Mouse (Mus musculus) lung, embryonic 14.5 days (tissue): ENCODE measurements around the gene Tbc1d22a. TPM values are rescaled to one million over a fixed set of nuclear protein-coding genes. Genes with fewer than 3 reads are reported as not detected.

Source experiments
- ATAC-seq: fragments of 200-750 bp; cut with Nextera tagmentation; 2 replicates; pipeline ENCODE4 v1.8.0; 2017; ENCODE audit warnings: mild to moderate bottlenecking, moderate TSS enrichment, moderate library complexity; ENCODE audit not compliant: insufficient read depth
- DNase-seq: peaks from one replicate; pipeline ENCODE4 v3.0.0-alpha.2; 2015
- H3K27ac ChIP-seq: fragments of 300-500 bp; sonication (generic); 2 replicates; pipeline ENCODE4 v1.5.1; 2014; ENCODE audit warnings: low read depth, mild to moderate bottlenecking, moderate library complexity
- H3K27me3 ChIP-seq: fragments of 300-500 bp; sonication (generic); 2 replicates; pipeline ENCODE4 v1.6.1; 2014; ENCODE audit warnings: low read length, control low read depth; ENCODE audit not compliant: insufficient read depth
- H3K36me3 ChIP-seq: fragments of 300-500 bp; sonication (generic); 2 replicates; pipeline ENCODE4 v1.6.1; 2014; ENCODE audit warnings: control low read depth; ENCODE audit not compliant: insufficient read depth
- H3K4me1 ChIP-seq: fragments of 300-500 bp; sonication (generic); 2 replicates; pipeline ENCODE4 v1.6.1; 2014; ENCODE audit warnings: antibody characterized with exemption, control low read depth; ENCODE audit not compliant: insufficient read depth
- H3K4me2 ChIP-seq: fragments of 300-500 bp; sonication (generic); 2 replicates; pipeline ENCODE4 v1.6.1; 2014; ENCODE audit warnings: mild to moderate bottlenecking
- H3K4me3 ChIP-seq: fragments of 300-500 bp; sonication (generic); 2 replicates; pipeline ENCODE4 v1.5.1; 2014; ENCODE audit warnings: low read depth, low read length
- H3K9ac ChIP-seq: fragments of 300-500 bp; sonication (generic); 2 replicates; pipeline ENCODE4 v1.6.1; 2014
- H3K9me3 ChIP-seq: fragments of 300-500 bp; sonication (generic); 2 replicates; pipeline ENCODE4 v1.6.1; 2016; ENCODE audit warnings: low read depth, low read length, control low read depth
- CTCF ChIP-seq: IDR thresholded peaks from 2 replicates; pipeline ENCODE4 v1.5.1; 2016; ENCODE audit warnings: antibody characterized with exemption, low read depth
- WGBS: fragments of 180-500 bp; shearing (Covaris S2); extraction: QIAGEN DNeasy Blood & Tissue Kit; methylation state at CpG from one replicate; pipeline ENCODE4 v1.1.7; 2014; 5-methylcytosine and 5-hydroxymethylcytosine counted together
- polyA plus RNA-seq: library from polyadenylated mRNA; unstranded; fragments of >200 nt; fragmentation: Nextera tagmentation; extraction: Ambion mirVana; gene quantifications from 2 replicates; pipeline ENCODE4 v1.2.1, GENCODE M21; 2014

Tbc1d22a gene
- polyA plus RNA-seq, 1 experiment from 2014 or later, result 10.6 TPM

- DNase-seq (no peak), ATAC-seq (no peak)
- H3K27me3 ChIP-seq, result no peaks in the 10 kb centered on the region
- no peaks in the 10 kb centered on the region for H3K36me3 ChIP-seq
- no peaks in the 10 kb centered on the region for H3K4me1 ChIP-seq
- H3K9me3 ChIP-seq, result no peaks in the 10 kb centered on the region
- WGBS, result 46% methylated on average over 10 of the region's 10 CpGs
- H3K27ac ChIP-seq, result no peak overlapping the region
- no peak for TF ChIP-seq CTCF
- no peak overlapping the region for H3K4me3 ChIP-seq
- no peak overlapping the region for H3K9ac ChIP-seq
- H3K4me2 ChIP-seq, result no peak overlapping the region
Measured at GRCm38 (mm10) chr15:86253411-86253810, 39.2 kb downstream of the Tbc1d22a start.

GRCm38 (mm10) chr15:86256201-86256600, 41.9 kb downstream of the Tbc1d22a start:
- TF ChIP-seq CTCF, result no peak
- Histone ChIP-seq H3K9ac (no peak overlapping the region), H3K4me3 (no peak overlapping the region), H3K36me3 (no peaks in the 10 kb centered on the region), H3K4me2 (no peak overlapping the region), H3K9me3 (no peaks in the 10 kb centered on the region), H3K27ac (no peak overlapping the region), H3K4me1 (no peaks in the 10 kb centered on the region), H3K27me3 (no peaks in the 10 kb centered on the region)
- 80% methylated on average over 5 of the region's 5 CpGs for WGBS
- no peak for ATAC-seq
- DNase-seq, result no peak

- no peak overlapping the region for H3K4me3 ChIP-seq
- ATAC-seq (no peak), DNase-seq (no peak)
- WGBS, result 78% methylated on average over 4 of the region's 4 CpGs
- no peak overlapping the region for H3K9ac ChIP-seq
- H3K4me2 ChIP-seq, result no peak overlapping the region
- H3K36me3 ChIP-seq, result no peaks in the 10 kb centered on the region
- H3K27ac ChIP-seq, result no peak overlapping the region
- H3K27me3 ChIP-seq, result no peaks in the 10 kb centered on the region
- no peaks in the 10 kb centered on the region for H3K9me3 ChIP-seq
- H3K4me1 ChIP-seq, result no peaks in the 10 kb centered on the region
- TF ChIP-seq CTCF, result no peak
Measured at GRCm38 (mm10) chr15:86256728-86257179, 42.5 kb downstream of the Tbc1d22a start.

- H3K27me3 ChIP-seq, result no peaks in the 10 kb centered on the region
- no peak overlapping the region for H3K4me3 ChIP-seq
- H3K4me1 ChIP-seq, result no peaks in the 10 kb centered on the region
- H3K4me2 ChIP-seq, result no peak overlapping the region
- no peak for TF ChIP-seq CTCF
- DNase-seq (no peak), ATAC-seq (no peak)
- no peak overlapping the region for H3K9ac ChIP-seq
- H3K36me3 ChIP-seq, result no peaks in the 10 kb centered on the region
- 71% methylated on average over 8 of the region's 9 CpGs for WGBS
- H3K27ac ChIP-seq, result no peak overlapping the region
- no peaks in the 10 kb centered on the region for H3K9me3 ChIP-seq
Measured at GRCm38 (mm10) chr15:86257916-86258685, 43.8 kb downstream of the Tbc1d22a start.

- H3K4me1 ChIP-seq, result no peaks in the 10 kb centered on the region
- no peaks in the 10 kb centered on the region for H3K9me3 ChIP-seq
- no peak overlapping the region for H3K4me3 ChIP-seq
- H3K27ac ChIP-seq, result no peak overlapping the region
- 75% methylated on average over 4 of the region's 4 CpGs for WGBS
- no peaks in the 10 kb centered on the region for H3K36me3 ChIP-seq
- H3K9ac ChIP-seq, result no peak overlapping the region
- H3K4me2 ChIP-seq, result no peak overlapping the region
- no peak for DNase-seq
- no peaks in the 10 kb centered on the region for H3K27me3 ChIP-seq
- TF ChIP-seq CTCF, result no peak
- no peak for ATAC-seq
Measured at GRCm38 (mm10) chr15:86259233-86259632, 45.0 kb downstream of the Tbc1d22a start.

GRCm38 (mm10) chr15:86260111-86260510, 45.9 kb downstream of the Tbc1d22a start:
- DNase-seq (no peak), ATAC-seq (no peak)
- Histone ChIP-seq H3K9ac (no peak overlapping the region), H3K4me1 (no peaks in the 10 kb centered on the region), H3K4me2 (no peak overlapping the region), H3K4me3 (no peak overlapping the region), H3K27ac (no peak overlapping the region), H3K27me3 (no peaks in the 10 kb centered on the region), H3K36me3 (no peaks in the 10 kb centered on the region), H3K9me3 (no peaks in the 10 kb centered on the region)
- no peak for TF ChIP-seq CTCF
- 86% methylated on average over 4 of the region's 4 CpGs for WGBS

GRCm38 (mm10) chr15:86264389-86264788, 50.1 kb downstream of the Tbc1d22a start:
- no peak for TF ChIP-seq CTCF
- Histone ChIP-seq H3K36me3 (no peaks in the 10 kb centered on the region), H3K27me3 (no peaks in the 10 kb centered on the region), H3K4me1 (no peaks in the 10 kb centered on the region), H3K9me3 (no peaks in the 10 kb centered on the region), H3K4me3 (no peak overlapping the region), H3K9ac (no peak overlapping the region), H3K27ac (no peak overlapping the region), H3K4me2 (no peak overlapping the region)
- DNase-seq, result no peak
- no peak for ATAC-seq
- WGBS, result 75% methylated on average over 3 of the region's 3 CpGs
